Mouse (Mus musculus) ES-CJ7 (cell line): ENCODE data around the gene Tsc22d2.

ENCODE experiments used
- DNase-seq: peaks from one replicate; pipeline ENCODE4 v3.0.0; 2011; ENCODE audit warnings: low read depth, low spot score

Gene Tsc22d2

DNA sequence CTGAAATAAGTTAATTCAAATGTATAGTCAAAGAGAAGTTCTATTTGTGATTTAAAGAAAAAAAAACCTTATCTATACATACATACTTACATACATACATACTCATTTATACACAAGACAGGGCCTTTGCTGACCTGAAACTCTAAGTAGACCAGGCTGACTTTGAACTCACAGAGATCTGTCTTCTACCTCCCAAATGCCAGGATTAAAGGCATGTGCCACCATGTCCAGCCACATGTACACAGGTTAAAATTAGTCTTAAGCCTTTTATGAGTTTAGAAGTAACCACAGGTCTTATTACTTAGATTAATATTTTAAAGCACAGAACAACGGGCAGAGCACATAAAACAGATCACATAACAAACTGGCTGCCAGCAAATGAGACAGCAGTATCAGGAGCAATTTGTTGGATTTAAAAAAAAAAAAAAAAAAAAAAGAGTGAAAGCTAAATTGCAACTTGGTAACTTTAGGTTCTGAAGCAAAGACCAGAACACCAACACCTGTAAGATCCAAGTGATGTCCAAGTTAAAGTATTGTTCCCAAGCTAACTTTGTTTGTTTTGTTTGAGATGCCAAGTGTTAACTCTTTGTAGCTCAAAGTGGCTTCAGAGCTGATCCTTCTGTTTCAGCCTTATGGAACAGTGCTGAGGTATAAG is 101.6 kb downstream of the Tsc22d2 start:
- DNase-seq = no peak
